Mouse (Mus musculus): ENCODE measurements around the gene Top3b. TPM values are rescaled to one million over a fixed set of nuclear protein-coding genes. Genes with fewer than 3 reads are reported as not detected.

Top3b gene
- polyA plus RNA-seq, 1 experiment from 2014 or later = 70.3 TPM

GRCm38 (mm10) chr16:16879025-16879424 is 8.5 kb downstream of the Top3b start:
- Histone ChIP-seq H3K9me3 (ENCODE audit: control insufficient read depth, low read length) (peaks cover 4% of the 10 kb centered on the region; the same call in 1 of the 2 replicates), H3K36me3 (ENCODE audit: control insufficient read depth, insufficient read depth, low read length) (peaks cover 13% of the 10 kb centered on the region), H3K4me1 (replicated peaks; ENCODE audit: control insufficient read depth, insufficient read depth, low read length) (no peaks in the 10 kb centered on the region), H3K4me3 (ENCODE audit: low read depth, low read length) (no peak overlapping the region), H3K27me3 (ENCODE audit: control insufficient read depth, insufficient read depth, low read length) (no peaks in the 10 kb centered on the region), H3K9ac (ENCODE audit: low read length) (no peak overlapping the region), H3K4me2 (ENCODE audit: low read depth, low read length, severe bottlenecking) (no peak overlapping the region), H3K27ac (ENCODE audit: low read depth, low read length) (no peak overlapping the region)
- no peak for DNase-seq (ENCODE audit: low spot score)
- WGBS = 94% methylated on average over 5 of the region's 5 CpGs
- ATAC-seq (replicated peaks; ENCODE audit: low FRiP score) = no peak

GRCm38 (mm10) chr16:16888341-16888740 is 17.8 kb downstream of the Top3b start:
- no peak overlapping the region for H3K4me2 ChIP-seq (ENCODE audit: low read depth, low read length, severe bottlenecking)
- no peak overlapping the region for H3K27ac ChIP-seq (ENCODE audit: low read depth, low read length)
- 97% methylated on average over 1 of the region's 1 CpGs for WGBS
- ATAC-seq (replicated peaks; ENCODE audit: low FRiP score) = no peak
- no peaks in the 10 kb centered on the region for H3K4me1 ChIP-seq (replicated peaks; ENCODE audit: control insufficient read depth, insufficient read depth, low read length)
- no peaks in the 10 kb centered on the region for H3K27me3 ChIP-seq (ENCODE audit: control insufficient read depth, insufficient read depth, low read length)
- H3K4me3 ChIP-seq (ENCODE audit: low read depth, low read length) = no peak overlapping the region
- no peaks in the 10 kb centered on the region for H3K9me3 ChIP-seq (ENCODE audit: control insufficient read depth, low read length)
- H3K9ac ChIP-seq (ENCODE audit: low read length) = no peak overlapping the region
- no peak for DNase-seq (ENCODE audit: low spot score)
- peaks cover 26% of the 10 kb centered on the region for H3K36me3 ChIP-seq (ENCODE audit: control insufficient read depth, insufficient read depth, low read length)

- H3K27ac ChIP-seq (ENCODE audit: low read depth, low read length) = no peak overlapping the region
- H3K4me2 ChIP-seq (ENCODE audit: low read depth, low read length, severe bottlenecking) = no peak overlapping the region
- no peak overlapping the region for H3K4me3 ChIP-seq (ENCODE audit: low read depth, low read length)
- H3K36me3 ChIP-seq (ENCODE audit: control insufficient read depth, insufficient read depth, low read length) = peaks cover 20% of the 10 kb centered on the region
- DNase-seq (ENCODE audit: low spot score) = no peak
- H3K9ac ChIP-seq (ENCODE audit: low read length) = no peak overlapping the region
- peaks cover 7% of the 10 kb centered on the region for H3K4me1 ChIP-seq (replicated peaks; ENCODE audit: control insufficient read depth, insufficient read depth, low read length)
- H3K27me3 ChIP-seq (ENCODE audit: control insufficient read depth, insufficient read depth, low read length) = no peaks in the 10 kb centered on the region
- H3K9me3 ChIP-seq (ENCODE audit: control insufficient read depth, low read length) = no peaks in the 10 kb centered on the region
- ATAC-seq (replicated peaks; ENCODE audit: low FRiP score) = no peak
- WGBS = 95% methylated on average over 7 of the region's 7 CpGs
Measured at GRCm38 (mm10) chr16:16892366-16892765, 21.8 kb downstream of the Top3b start.

- peaks cover 7% of the 10 kb centered on the region; the same call in 1 of the 2 replicates for H3K36me3 ChIP-seq (ENCODE audit: control insufficient read depth, insufficient read depth, low read length)
- peak overlapping the region; percentile 27 for H3K9ac ChIP-seq (ENCODE audit: low read length)
- WGBS = 26% methylated on average over 4 of the region's 4 CpGs
- no peak overlapping the region for H3K4me2 ChIP-seq (ENCODE audit: low read depth, low read length, severe bottlenecking)
- H3K9me3 ChIP-seq (ENCODE audit: control insufficient read depth, low read length) = no peaks in the 10 kb centered on the region
- H3K27ac ChIP-seq (ENCODE audit: low read depth, low read length) = 0 out of 2 replicates have a peak overlapping the region, but pooled peaks have one; percentile 50
- no peak for ATAC-seq (replicated peaks; ENCODE audit: low FRiP score)
- H3K4me3 ChIP-seq (ENCODE audit: low read depth, low read length) = peak overlapping the region; percentile 42; the same call in 1 of the 2 replicates
- no peaks in the 10 kb centered on the region for H3K27me3 ChIP-seq (ENCODE audit: control insufficient read depth, insufficient read depth, low read length)
- DNase-seq (ENCODE audit: low spot score) = no peak
- peaks cover 8% of the 10 kb centered on the region for H3K4me1 ChIP-seq (replicated peaks; ENCODE audit: control insufficient read depth, insufficient read depth, low read length)
Measured at GRCm38 (mm10) chr16:16896015-16896381, 25.5 kb downstream of the Top3b start.

DNA sequence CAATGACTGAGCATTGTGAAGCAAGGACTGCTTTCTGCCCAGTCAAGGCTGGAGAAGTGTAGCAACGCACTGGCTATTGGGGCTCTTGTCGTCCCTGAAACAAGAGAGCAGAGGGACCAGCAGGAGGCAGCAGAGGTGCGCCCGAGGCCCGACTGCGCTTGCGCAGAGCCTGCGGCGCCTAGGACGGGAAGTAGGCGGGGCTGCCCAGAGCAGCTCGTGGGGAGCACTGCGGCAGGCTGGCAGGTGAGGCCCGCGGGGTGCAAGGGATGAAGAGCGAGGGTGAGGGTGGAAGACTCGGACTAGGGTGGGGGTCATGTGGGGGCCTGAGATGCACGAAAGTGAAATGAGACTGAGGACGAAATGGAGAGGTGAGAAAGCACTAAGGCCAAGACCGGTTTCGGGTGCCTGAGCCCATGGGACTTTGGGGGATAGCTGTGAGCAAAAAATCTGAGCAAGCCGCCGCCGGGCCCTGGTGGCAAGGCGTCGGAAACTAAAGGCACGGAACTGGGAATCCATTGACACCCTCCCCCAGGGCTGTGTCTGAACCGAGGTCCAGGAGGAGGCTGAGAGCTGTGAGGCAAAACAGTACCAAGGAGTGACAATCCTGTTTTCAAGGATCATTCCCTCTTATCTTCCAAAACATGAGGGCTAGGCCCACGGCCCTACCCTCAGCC is 26.0 kb downstream of the Top3b start, which contains the start of gene Ppm1f:
TSS of gene Ppm1f (plus strand) at position 88 of the 674 bp plus-strand sequence.
- Histone ChIP-seq H3K9me3 (ENCODE audit: control insufficient read depth, low read length) (no peaks in the 10 kb centered on the region), H3K36me3 (ENCODE audit: control insufficient read depth, insufficient read depth, low read length) (peaks cover 6% of the 10 kb centered on the region; the same call in 1 of the 2 replicates), H3K9ac (ENCODE audit: low read length) (peak within 1 kb of the TSS; percentile 66), H3K27ac (ENCODE audit: low read depth, low read length) (0 out of 2 replicates have a peak within 1 kb of the TSS, but pooled peaks have one; percentile 50), H3K27me3 (ENCODE audit: control insufficient read depth, insufficient read depth, low read length) (no peaks in the 10 kb centered on the region), H3K4me1 (replicated peaks; ENCODE audit: control insufficient read depth, insufficient read depth, low read length) (peaks cover 8% of the 10 kb centered on the region), H3K4me2 (ENCODE audit: low read depth, low read length, severe bottlenecking) (peak within 1 kb of the TSS; percentile 75), H3K4me3 (ENCODE audit: low read depth, low read length) (peak within 1 kb of the TSS; percentile 42)
- whole genome bisulfite sequencing = 2% methylated on average over 29 of the region's 29 CpGs
- peak; percentile 97 for DNase-seq (ENCODE audit: low spot score)
- ATAC-seq (replicated peaks; ENCODE audit: low FRiP score) = peak; percentile 95

GRCm38 (mm10) chr16:16897056-16897584 is 26.6 kb downstream of the Top3b start:
- Histone ChIP-seq H3K27ac (ENCODE audit: low read depth, low read length) (no peak overlapping the region), H3K9me3 (ENCODE audit: control insufficient read depth, low read length) (no peaks in the 10 kb centered on the region), H3K4me2 (ENCODE audit: low read depth, low read length, severe bottlenecking) (peak overlapping the region; percentile 75), H3K9ac (ENCODE audit: low read length) (peak overlapping the region; percentile 66), H3K4me1 (replicated peaks; ENCODE audit: control insufficient read depth, insufficient read depth, low read length) (peaks cover 8% of the 10 kb centered on the region), H3K36me3 (ENCODE audit: control insufficient read depth, insufficient read depth, low read length) (peaks cover 5% of the 10 kb centered on the region; the same call in 1 of the 2 replicates), H3K4me3 (ENCODE audit: low read depth, low read length) (peak overlapping the region; percentile 42), H3K27me3 (ENCODE audit: control insufficient read depth, insufficient read depth, low read length) (no peaks in the 10 kb centered on the region)
- WGBS = 34% methylated on average over 10 of the region's 10 CpGs
- DNase-seq (ENCODE audit: low spot score) = no peak
- peak; percentile 2; the same call in 1 of the 2 replicates for ATAC-seq (replicated peaks; ENCODE audit: low FRiP score)

- ATAC-seq (replicated peaks; ENCODE audit: low FRiP score) = no peak
- Histone ChIP-seq H3K9ac (ENCODE audit: low read length) (no peak overlapping the region), H3K4me2 (ENCODE audit: low read depth, low read length, severe bottlenecking) (no peak overlapping the region), H3K27me3 (ENCODE audit: control insufficient read depth, insufficient read depth, low read length) (no peaks in the 10 kb centered on the region), H3K9me3 (ENCODE audit: control insufficient read depth, low read length) (no peaks in the 10 kb centered on the region), H3K4me3 (ENCODE audit: low read depth, low read length) (no peak overlapping the region), H3K36me3 (ENCODE audit: control insufficient read depth, insufficient read depth, low read length) (no peaks in the 10 kb centered on the region), H3K27ac (ENCODE audit: low read depth, low read length) (no peak overlapping the region), H3K4me1 (replicated peaks; ENCODE audit: control insufficient read depth, insufficient read depth, low read length) (peaks cover under 1% of the 10 kb centered on the region)
- DNase-seq (ENCODE audit: low spot score) = no peak
- 93% methylated on average over 4 of the region's 4 CpGs for WGBS
Measured at GRCm38 (mm10) chr16:16902329-16902728, 31.8 kb downstream of the Top3b start.

GRCm38 (mm10) chr16:16903188-16903587 is 32.7 kb downstream of the Top3b start:
- Histone ChIP-seq H3K36me3 (ENCODE audit: control insufficient read depth, insufficient read depth, low read length) (no peaks in the 10 kb centered on the region), H3K4me2 (ENCODE audit: low read depth, low read length, severe bottlenecking) (no peak overlapping the region), H3K4me3 (ENCODE audit: low read depth, low read length) (no peak overlapping the region), H3K27ac (ENCODE audit: low read depth, low read length) (no peak overlapping the region), H3K9me3 (ENCODE audit: control insufficient read depth, low read length) (no peaks in the 10 kb centered on the region), H3K9ac (ENCODE audit: low read length) (no peak overlapping the region), H3K4me1 (replicated peaks; ENCODE audit: control insufficient read depth, insufficient read depth, low read length) (no peaks in the 10 kb centered on the region), H3K27me3 (ENCODE audit: control insufficient read depth, insufficient read depth, low read length) (no peaks in the 10 kb centered on the region)
- no peak for DNase-seq (ENCODE audit: low spot score)
- 87% methylated on average over 5 of the region's 5 CpGs for WGBS
- ATAC-seq (replicated peaks; ENCODE audit: low FRiP score) = no peak
